Mouse (Mus musculus): Measurements from ENCODE around the gene Map3k20.

- TF ChIP-seq HCFC1 (IDR thresholded peaks at IDR 0.05; ENCODE audit: borderline replicate concordance, insufficient read depth, low read length), result no peak
- no peak for TF ChIP-seq ZNF384 (IDR thresholded peaks at IDR 0.05; ENCODE audit: low read depth, low read length)
- no peak for TF ChIP-seq ZC3H11A (IDR thresholded peaks at IDR 0.05; ENCODE audit: borderline replicate concordance, low read depth, low read length)
Observed at GRCm38 (mm10) chr2:72281971-72282370, 3.5 kb upstream of the Map3k20 start.

All from ES-E14 (cell line).